Mouse (Mus musculus): ENCODE results near the gene Dnajc21. TPM values are rescaled to one million over a fixed set of nuclear protein-coding genes. Genes with fewer than 3 reads are reported as not detected.

Gene Dnajc21
- polyA plus RNA-seq, 1 experiment from 2014 or later = 11.3 TPM

DNA sequence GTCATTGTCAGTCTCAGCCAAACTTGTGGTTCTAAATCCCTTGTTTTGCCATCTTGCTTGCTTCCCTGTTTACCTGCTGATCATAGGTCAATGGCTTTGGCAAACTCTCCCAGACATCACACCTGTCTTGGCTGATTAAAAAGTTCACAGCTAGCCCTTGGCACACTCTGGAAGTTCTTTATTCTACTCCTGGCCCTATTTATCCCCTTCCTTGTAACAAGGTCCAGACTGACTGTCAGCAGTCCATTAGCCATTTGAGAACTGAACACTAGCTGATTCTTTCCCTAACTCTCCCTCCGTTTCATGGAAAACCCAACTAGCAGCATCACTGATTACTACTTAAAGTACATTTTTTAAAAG, 48.6 kb downstream of the Dnajc21 start:
- 48% methylated on average over 1 of the region's 1 CpGs for WGBS
- DNase-seq (ENCODE audit: extremely low spot score, low spot score) = no peak
- peak overlapping the region; percentile 13; the same call in 1 of the 2 replicates for H3K27ac ChIP-seq
- H3K4me1 ChIP-seq = peaks cover 35% of the 10 kb centered on the region
- H3K4me3 ChIP-seq = no peak overlapping the region
- no peaks in the 10 kb centered on the region for H3K27me3 ChIP-seq (ENCODE audit: poor library complexity, severe bottlenecking)
- no peaks in the 10 kb centered on the region for H3K36me3 ChIP-seq (replicated peaks)
- H3K9me3 ChIP-seq = no peaks in the 10 kb centered on the region

GRCm38 (mm10) chr15:10421138-10421784, 49.1 kb downstream of the Dnajc21 start:
- peak; percentile 56 for DNase-seq (ENCODE audit: extremely low spot score, low spot score)
- Histone ChIP-seq H3K36me3 (replicated peaks) (no peaks in the 10 kb centered on the region), H3K27me3 (ENCODE audit: poor library complexity, severe bottlenecking) (no peaks in the 10 kb centered on the region), H3K4me1 (peaks cover 35% of the 10 kb centered on the region), H3K4me3 (no peak overlapping the region), H3K9me3 (no peaks in the 10 kb centered on the region), H3K27ac (peak overlapping the region; percentile 68)
- 17% methylated on average over 7 of the region's 7 CpGs for WGBS

GRCm38 (mm10) chr15:10413656-10414055, 56.7 kb downstream of the Dnajc21 start:
- Histone ChIP-seq H3K4me3 (no peak overlapping the region), H3K36me3 (replicated peaks) (no peaks in the 10 kb centered on the region), H3K27ac (no peak overlapping the region), H3K9me3 (no peaks in the 10 kb centered on the region), H3K4me1 (no peaks in the 10 kb centered on the region), H3K27me3 (ENCODE audit: poor library complexity, severe bottlenecking) (no peaks in the 10 kb centered on the region)
- no peak for DNase-seq (ENCODE audit: extremely low spot score, low spot score)
- 93% methylated on average over 6 of the region's 6 CpGs for WGBS

GRCm38 (mm10) chr15:10410881-10411280, 59.4 kb downstream of the Dnajc21 start:
- no peak for DNase-seq (ENCODE audit: extremely low spot score, low spot score)
- 92% methylated on average over 2 of the region's 2 CpGs for WGBS
- no peak overlapping the region for H3K4me3 ChIP-seq
- no peak overlapping the region for H3K27ac ChIP-seq
- H3K9me3 ChIP-seq = no peaks in the 10 kb centered on the region
- H3K36me3 ChIP-seq (replicated peaks) = no peaks in the 10 kb centered on the region
- no peaks in the 10 kb centered on the region for H3K27me3 ChIP-seq (ENCODE audit: poor library complexity, severe bottlenecking)
- no peaks in the 10 kb centered on the region for H3K4me1 ChIP-seq

- Histone ChIP-seq H3K27me3 (ENCODE audit: poor library complexity, severe bottlenecking) (no peaks in the 10 kb centered on the region), H3K36me3 (replicated peaks) (no peaks in the 10 kb centered on the region), H3K4me1 (no peaks in the 10 kb centered on the region), H3K9me3 (no peaks in the 10 kb centered on the region), H3K4me3 (no peak overlapping the region), H3K27ac (no peak overlapping the region)
- DNase-seq (ENCODE audit: extremely low spot score, low spot score) = no peak
- whole genome bisulfite sequencing = 93% methylated on average over 3 of the region's 3 CpGs
Observed at GRCm38 (mm10) chr15:10409842-10410241, 60.5 kb downstream of the Dnajc21 start.

DNA sequence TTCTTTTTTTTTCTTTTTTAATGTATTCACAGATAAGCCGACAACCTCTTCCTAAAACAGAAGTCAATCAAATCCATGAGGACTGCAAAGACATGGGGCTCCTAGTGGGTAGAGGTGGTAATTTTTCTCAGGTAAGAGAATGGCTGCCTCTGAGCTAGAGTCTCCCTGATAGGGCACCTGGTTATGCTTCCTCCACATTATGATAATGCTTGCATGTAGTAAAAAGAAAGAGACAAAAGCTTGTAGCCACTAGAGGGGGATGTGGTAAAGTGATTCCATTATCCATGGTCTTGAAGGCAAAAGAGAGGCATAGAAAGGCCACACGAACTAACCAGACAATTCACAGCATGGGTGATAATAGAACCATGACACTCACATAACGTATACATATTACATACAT, 69.9 kb downstream of the Dnajc21 start:
- Histone ChIP-seq H3K27ac (no peak overlapping the region), H3K27me3 (ENCODE audit: poor library complexity, severe bottlenecking) (no peaks in the 10 kb centered on the region), H3K4me3 (no peak overlapping the region), H3K9me3 (no peaks in the 10 kb centered on the region), H3K36me3 (replicated peaks) (no peaks in the 10 kb centered on the region), H3K4me1 (peaks cover 6% of the 10 kb centered on the region)
- WGBS = 64% methylated on average over 3 of the region's 3 CpGs
- DNase-seq (ENCODE audit: extremely low spot score, low spot score) = no peak

DNA sequence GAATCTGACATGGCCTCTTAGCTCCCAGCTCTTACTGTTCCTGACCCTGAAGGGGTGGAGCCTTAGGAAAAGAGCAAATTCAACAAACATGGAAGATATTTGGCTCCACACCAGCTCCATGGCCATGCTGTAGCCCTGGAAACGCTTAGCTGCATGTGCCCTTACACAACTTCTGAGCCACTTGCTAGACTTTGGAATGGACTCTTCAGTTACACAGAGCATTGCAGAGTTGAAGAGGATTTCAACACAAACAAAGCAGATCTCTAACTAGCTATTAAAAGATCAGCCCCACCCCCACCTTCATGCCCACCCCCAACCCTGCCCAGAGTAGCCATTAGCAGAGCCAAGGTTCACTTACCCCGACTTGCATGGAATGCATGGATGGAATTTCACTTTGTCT, 70.5 kb downstream of the Dnajc21 start:
- H3K27ac ChIP-seq = no peak overlapping the region
- peaks cover 6% of the 10 kb centered on the region for H3K4me1 ChIP-seq
- no peak for DNase-seq (ENCODE audit: extremely low spot score, low spot score)
- H3K36me3 ChIP-seq (replicated peaks) = no peaks in the 10 kb centered on the region
- H3K9me3 ChIP-seq = no peaks in the 10 kb centered on the region
- no peaks in the 10 kb centered on the region for H3K27me3 ChIP-seq (ENCODE audit: poor library complexity, severe bottlenecking)
- WGBS = 75% methylated on average over 2 of the region's 2 CpGs
- no peak overlapping the region for H3K4me3 ChIP-seq

Other genes with a start within 250 kb of the Dnajc21 start
- gene Gm21973, start 145.1 kb downstream of the Dnajc21 start, polyA plus RNA-seq (2016; fragmentation: Nextera tagmentation; extraction: Ambion mirVana) = not detected in 2 replicates
- gene Agxt2, start 112.0 kb downstream of the Dnajc21 start, polyA plus RNA-seq (2016; fragmentation: Nextera tagmentation; extraction: Ambion mirVana) = not detected in 2 replicates
- 131 and 137 TPM in 2 replicates for gene Brix1, start 15.4 kb upstream of the Dnajc21 start, polyA plus RNA-seq (2016; fragmentation: Nextera tagmentation; extraction: Ambion mirVana)
- 54.2 and 58.2 TPM in 2 replicates for gene Rad1, start 15.5 kb upstream of the Dnajc21 start, polyA plus RNA-seq (2016; fragmentation: Nextera tagmentation; extraction: Ambion mirVana)
- gene Ttc23l, start 88.2 kb upstream of the Dnajc21 start, polyA plus RNA-seq (2016; fragmentation: Nextera tagmentation; extraction: Ambion mirVana) = not detected in 2 replicates
- 47.8 and 50.5 TPM in 2 replicates for gene Rai14, start 244.1 kb upstream of the Dnajc21 start, polyA plus RNA-seq (2016; fragmentation: Nextera tagmentation; extraction: Ambion mirVana)

Measured in forebrain, embryonic 10.5 days (tissue).